Mouse (Mus musculus) limb, embryonic 12.5 days (tissue): ENCODE data around the gene Cox11. TPM values are rescaled to one million over a fixed set of nuclear protein-coding genes. Genes with fewer than 3 reads are reported as not detected.

Experiments used
- ATAC-seq: fragments of 200-750 bp; cut with Nextera tagmentation; 2 replicates; pipeline ENCODE4 v1.8.0; 2017; ENCODE audit warnings: low read depth, moderate TSS enrichment; ENCODE audit not compliant: insufficient number of reproducible peaks, insufficient read depth, low FRiP score, low TSS enrichment
- H3K27ac ChIP-seq: fragments of 300-500 bp; sonication (generic); 2 replicates; pipeline ENCODE4 v1.5.1; 2016; ENCODE audit warnings: mild to moderate bottlenecking, moderate library complexity
- H3K27me3 ChIP-seq: fragments of 300-500 bp; sonication (generic); 2 replicates; pipeline ENCODE4 v1.6.1; 2016; ENCODE audit warnings: mild to moderate bottlenecking, moderate library complexity
- H3K36me3 ChIP-seq: fragments of 300-500 bp; sonication (generic); 2 replicates; pipeline ENCODE4 v1.6.1; 2016; ENCODE audit warnings: mild to moderate bottlenecking, moderate library complexity
- H3K4me1 ChIP-seq: fragments of 300-500 bp; sonication (generic); replicated peaks from 2 replicates; pipeline ENCODE4 v1.6.1; 2016
- H3K4me2 ChIP-seq: fragments of 300-500 bp; sonication (generic); 2 replicates; pipeline ENCODE4 v1.6.1; 2016; ENCODE audit warnings: mild to moderate bottlenecking, moderate library complexity
- H3K4me3 ChIP-seq: fragments of 300-500 bp; sonication (generic); replicated peaks from 2 replicates; pipeline ENCODE4 v1.5.1; 2016; ENCODE audit warnings: mild to moderate bottlenecking
- H3K9ac ChIP-seq: fragments of 300-500 bp; sonication (generic); replicated peaks from 2 replicates; pipeline ENCODE4 v1.6.1; 2016; ENCODE audit warnings: mild to moderate bottlenecking, moderate library complexity
- H3K9me3 ChIP-seq: fragments of 300-500 bp; sonication (generic); 2 replicates; pipeline ENCODE4 v1.6.1; 2016; ENCODE audit warnings: mild to moderate bottlenecking, moderate library complexity
- WGBS: fragments of 180-500 bp; shearing (Covaris S2); methylation state at CpG from one replicate; pipeline ENCODE4 v1.1.7; 2016; 5-methylcytosine and 5-hydroxymethylcytosine counted together
- polyA plus RNA-seq: library from polyadenylated mRNA; unstranded; fragments of >200 nt; fragmentation: Nextera tagmentation; extraction: Ambion mirVana; gene quantifications from 2 replicates; pipeline ENCODE4 v1.2.1, GENCODE M21; 2016

The Cox11 gene
- polyA plus RNA-seq, 1 experiment from 2014 or later: 43.1 TPM

GRCm38 (mm10) chr11:90685196-90685595 is 47.2 kb downstream of the Cox11 start:
- 83% methylated on average over 6 of the region's 6 CpGs for WGBS
- ATAC-seq: no peak
- Histone ChIP-seq H3K9ac (no peak overlapping the region), H3K4me2 (no peak overlapping the region), H3K27ac (no peak overlapping the region), H3K4me1 (no peaks in the 10 kb centered on the region), H3K4me3 (no peak overlapping the region), H3K9me3 (no peaks in the 10 kb centered on the region), H3K27me3 (peaks cover 30% of the 10 kb centered on the region), H3K36me3 (no peaks in the 10 kb centered on the region)

DNA sequence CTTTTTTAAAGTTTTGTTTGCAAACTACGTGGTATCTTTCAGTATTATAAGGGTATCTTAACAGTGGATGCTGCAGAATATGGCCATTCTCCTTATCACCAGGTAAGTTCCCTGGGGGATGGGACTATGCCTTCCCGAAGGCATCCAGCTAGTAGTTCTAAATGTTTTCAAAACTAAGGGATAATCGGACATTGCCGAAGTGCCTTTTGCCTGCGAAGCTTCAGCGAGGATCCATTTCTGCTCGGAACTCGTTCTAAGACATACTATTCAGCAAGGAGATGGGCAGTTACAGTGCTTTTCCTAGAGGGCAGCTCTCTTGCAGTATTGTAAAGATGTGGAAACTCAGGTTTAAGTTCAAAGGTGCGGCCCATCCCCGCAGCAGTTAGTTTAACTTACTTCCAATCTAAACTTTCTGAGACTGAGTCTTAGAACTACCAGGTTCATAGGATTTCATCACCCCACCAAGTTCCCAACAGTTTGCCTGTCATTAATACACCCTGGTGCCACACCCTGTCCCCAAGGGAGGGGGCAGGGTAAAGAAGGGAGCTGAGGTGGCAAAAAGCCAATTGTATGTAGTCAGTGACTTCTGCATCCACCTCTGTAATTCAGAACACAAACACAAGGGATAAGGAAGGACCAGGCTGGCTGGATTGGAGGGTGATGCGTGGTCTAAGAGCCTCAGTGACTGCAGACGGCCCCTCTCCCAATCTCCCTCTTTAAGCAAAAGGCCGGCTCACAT is 48.5 kb downstream of the Cox11 start:
- no peak overlapping the region for H3K9ac ChIP-seq
- no peaks in the 10 kb centered on the region for H3K9me3 ChIP-seq
- ATAC-seq: no peak
- no peak overlapping the region for H3K27ac ChIP-seq
- peak overlapping the region; percentile 82 for H3K4me2 ChIP-seq
- H3K4me3 ChIP-seq: peak overlapping the region; percentile 56
- 73% methylated on average over 13 of the region's 13 CpGs for WGBS
- H3K27me3 ChIP-seq: peaks cover 30% of the 10 kb centered on the region
- H3K4me1 ChIP-seq: no peaks in the 10 kb centered on the region
- no peaks in the 10 kb centered on the region for H3K36me3 ChIP-seq

DNA sequence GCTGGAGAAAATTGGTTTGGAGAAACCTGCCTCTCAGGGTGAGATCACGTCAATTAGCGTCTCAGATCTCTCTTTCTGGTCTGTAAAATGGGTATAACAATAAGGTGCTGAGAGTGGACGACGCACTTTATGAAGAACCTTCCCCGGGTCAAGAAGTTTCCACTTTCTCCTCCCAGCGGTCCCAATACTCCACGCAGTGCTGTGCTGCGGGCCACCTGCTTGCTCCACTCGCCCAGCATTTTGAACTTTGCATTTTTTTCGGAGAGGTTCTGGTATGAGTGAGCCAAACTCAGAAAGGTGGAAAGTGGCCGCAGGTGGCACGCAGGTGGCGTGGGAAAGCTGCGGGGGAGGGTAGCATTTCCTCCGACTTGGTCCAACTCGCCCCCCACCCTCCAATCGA is 49.1 kb downstream of the Cox11 start:
- Histone ChIP-seq H3K4me2 (peak overlapping the region; percentile 82), H3K4me3 (peak overlapping the region; percentile 56), H3K4me1 (no peaks in the 10 kb centered on the region), H3K9me3 (no peaks in the 10 kb centered on the region), H3K27me3 (peaks cover 30% of the 10 kb centered on the region), H3K9ac (peak overlapping the region; percentile 44; the same call in 1 of the 2 replicates), H3K27ac (no peak overlapping the region), H3K36me3 (no peaks in the 10 kb centered on the region)
- no peak for ATAC-seq
- 2% methylated on average over 17 of the region's 17 CpGs for WGBS

GRCm38 (mm10) chr11:90687460-90688416 is 49.8 kb downstream of the Cox11 start, which contains the start of gene Tom1l1:
TSS of gene Tom1l1 (minus strand) at chr11:90688366.
- Histone ChIP-seq H3K27ac (no peak within 1 kb of the TSS), H3K36me3 (no peaks in the 10 kb centered on the region), H3K4me3 (peak within 1 kb of the TSS; percentile 56), H3K9me3 (no peaks in the 10 kb centered on the region), H3K9ac (peak within 1 kb of the TSS; percentile 44), H3K27me3 (peaks cover 30% of the 10 kb centered on the region), H3K4me1 (no peaks in the 10 kb centered on the region), H3K4me2 (peak within 1 kb of the TSS; percentile 82)
- ATAC-seq: peak; percentile 80
- 8% methylated on average over 47 of the region's 47 CpGs for WGBS

DNA sequence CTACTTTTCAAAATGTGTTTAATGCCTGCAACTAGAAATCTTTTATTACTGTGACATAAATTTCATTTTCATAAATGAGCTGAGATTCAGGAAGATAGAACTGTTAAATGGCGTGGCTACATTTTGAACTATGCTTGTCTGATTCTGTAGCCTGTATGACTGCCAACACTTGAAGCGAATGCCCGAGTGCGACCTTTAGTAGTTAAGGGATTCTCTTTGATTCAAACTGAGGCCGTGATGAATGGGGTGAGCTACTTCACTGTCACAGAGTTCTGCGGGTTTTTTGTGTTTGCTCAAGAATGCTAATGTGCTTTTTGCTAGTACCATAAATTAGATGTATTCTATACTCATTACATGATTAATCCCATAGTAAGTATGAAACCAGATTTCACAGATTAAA is 52.4 kb downstream of the Cox11 start:
- no peak for ATAC-seq
- Histone ChIP-seq H3K9ac (no peak overlapping the region), H3K4me1 (no peaks in the 10 kb centered on the region), H3K9me3 (no peaks in the 10 kb centered on the region), H3K4me3 (no peak overlapping the region), H3K27me3 (peaks cover 30% of the 10 kb centered on the region), H3K27ac (no peak overlapping the region), H3K4me2 (no peak overlapping the region), H3K36me3 (no peaks in the 10 kb centered on the region)
- whole genome bisulfite sequencing: 55% methylated on average over 6 of the region's 6 CpGs

DNA sequence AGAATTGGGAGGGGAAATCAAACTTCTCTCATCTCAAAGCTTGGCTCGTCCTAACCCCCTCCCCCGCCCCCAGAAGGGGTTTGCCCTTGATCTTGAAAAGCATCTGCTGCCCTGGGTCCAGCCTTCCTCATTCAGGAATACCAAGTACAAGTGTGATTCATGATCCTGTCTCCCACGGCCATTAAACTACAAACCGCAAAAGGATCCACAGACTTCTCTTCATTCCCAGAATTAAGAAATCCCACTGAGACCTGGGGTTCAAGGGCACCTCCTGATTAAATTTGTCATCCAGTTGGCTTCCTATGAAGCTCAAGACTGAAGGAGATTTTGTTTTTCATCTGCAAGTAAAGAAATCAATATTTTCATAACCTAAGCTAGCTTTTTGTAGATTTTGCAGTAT is 56.2 kb downstream of the Cox11 start:
- H3K9me3 ChIP-seq: no peaks in the 10 kb centered on the region
- WGBS: 52% methylated on average over 4 of the region's 4 CpGs
- no peak overlapping the region for H3K9ac ChIP-seq
- H3K27ac ChIP-seq: no peak overlapping the region
- H3K4me3 ChIP-seq: no peak overlapping the region
- no peaks in the 10 kb centered on the region for H3K36me3 ChIP-seq
- ATAC-seq: no peak
- no peak overlapping the region for H3K4me2 ChIP-seq
- no peaks in the 10 kb centered on the region; the same call in 1 of the 2 replicates for H3K27me3 ChIP-seq
- H3K4me1 ChIP-seq: no peaks in the 10 kb centered on the region

Other genes starting within 250 kb of the Cox11 start
- gene Hlf, start 247.3 kb upstream of the Cox11 start, polyA plus RNA-seq: 0.41 and 0.49 TPM in 2 replicates
- gene Stxbp4, start 89 bp upstream of the Cox11 start, polyA plus RNA-seq: 39.1 and 43.5 TPM in 2 replicates
- 12.4 and 14.7 TPM in 2 replicates for gene Tom1l1, start 50.2 kb downstream of the Cox11 start, polyA plus RNA-seq